Mouse (Mus musculus) myocyte (in vitro differentiated cells): Measurements from ENCODE around the gene Klrg2. TPM values are rescaled to one million over a fixed set of nuclear protein-coding genes. Genes with fewer than 3 reads are reported as not detected.
"Not testable (repeated sequence)": the region's sequence is repeated elsewhere in the genome, so short reads cannot be mapped to it uniquely, and the experiment has no call there.

Experiments
- H3K27me3 ChIP-seq: one replicate; pipeline ENCODE4 v1.6.1; 2011; ENCODE audit not compliant: control insufficient read depth, insufficient read depth, insufficient read length
- H3K36me3 ChIP-seq: one replicate; pipeline ENCODE4 v1.6.1; 2011; ENCODE audit not compliant: control insufficient read depth, insufficient read depth
- H3K4me2 ChIP-seq: one replicate; pipeline ENCODE4 v1.6.1; 2011; ENCODE audit warnings: low read depth, control low read depth
- H3K4me3 ChIP-seq: one replicate; pipeline ENCODE4 v1.5.1; 2011; ENCODE audit warnings: mild to moderate bottlenecking, control low read depth, moderate library complexity
- H3K79me2 ChIP-seq: one replicate; pipeline ENCODE4 v1.6.1; 2011; ENCODE audit not compliant: control insufficient read depth, insufficient read depth
- H3ac ChIP-seq: one replicate; pipeline ENCODE4 v1.6.1; 2011; ENCODE audit not compliant: control insufficient read depth, insufficient read length
- CEBPB ChIP-seq: IDR thresholded peaks from 2 replicates; pipeline ENCODE4 v1.6.1; 2011; ENCODE audit warnings: mild to moderate bottlenecking, moderate library complexity; ENCODE audit not compliant: poor library complexity, insufficient read depth, severe bottlenecking
- E2F4 ChIP-seq: IDR thresholded peaks from one replicate; pipeline ENCODE4 v1.6.1; 2011; ENCODE audit warnings: mild to moderate bottlenecking, control low read depth, moderate library complexity; ENCODE audit not compliant: insufficient read depth
- MAX ChIP-seq: IDR thresholded peaks from one replicate; pipeline ENCODE4 v1.6.1; 2011; ENCODE audit warnings: low read depth, mild to moderate bottlenecking, control low read depth
- MYOD1 ChIP-seq, 3 experiments: IDR thresholded peaks; one replicate each; pipeline ENCODE4 v1.6.1; 2011; ENCODE audit warnings: control low read depth in 2 of 3, low read depth in 2 of 3, mild to moderate bottlenecking in 2 of 3, moderate library complexity in 1 of 3; ENCODE audit not compliant: insufficient read length in 2 of 3, control insufficient read depth in 1 of 3
- MYOG ChIP-seq, 3 experiments: IDR thresholded peaks; one replicate each; pipeline ENCODE4 v1.6.1; 2011; ENCODE audit warnings: control low read depth in 2 of 3, low read depth in 2 of 3, mild to moderate bottlenecking in 2 of 3; ENCODE audit not compliant: insufficient read length in 2 of 3, control insufficient read depth in 1 of 3, insufficient read depth in 1 of 3
- POLR2A ChIP-seq: IDR thresholded peaks from one replicate; pipeline ENCODE4 v1.6.1; 2011; ENCODE audit warnings: low read depth, mild to moderate bottlenecking, control low read depth, moderate library complexity; ENCODE audit not compliant: insufficient read length
- POLR2AphosphoS2 ChIP-seq: IDR thresholded peaks from one replicate; pipeline ENCODE4 v1.6.1; 2011; ENCODE audit warnings: low read depth, control low read depth; ENCODE audit not compliant: insufficient read length
- REST ChIP-seq: IDR thresholded peaks from one replicate; pipeline ENCODE4 v1.6.1; 2011; ENCODE audit warnings: mild to moderate bottlenecking, control low read depth, moderate library complexity; ENCODE audit not compliant: insufficient read depth, insufficient read length
- SRF ChIP-seq: IDR thresholded peaks from one replicate; pipeline ENCODE4 v1.6.1; 2011; ENCODE audit warnings: low read depth; ENCODE audit not compliant: control insufficient read depth, insufficient read length
- TCF12 ChIP-seq: IDR thresholded peaks from one replicate; pipeline ENCODE4 v1.6.1; 2011; ENCODE audit warnings: mild to moderate bottlenecking, control low read depth; ENCODE audit not compliant: poor library complexity, insufficient read depth, severe bottlenecking
- TCF3 ChIP-seq: IDR thresholded peaks from one replicate; pipeline ENCODE4 v1.6.1; 2011; ENCODE audit warnings: low read depth, control low read depth; ENCODE audit not compliant: insufficient read length
- USF1 ChIP-seq: IDR thresholded peaks from one replicate; pipeline ENCODE4 v1.6.1; 2011; ENCODE audit warnings: low read depth, mild to moderate bottlenecking, control low read depth, moderate library complexity
- polyA plus RNA-seq: library from polyadenylated mRNA; unstranded; fragments of >200 nt; fragmentation: generic; extraction: Trizol; gene quantifications from one replicate; pipeline ENCODE4 v1.2.1, GENCODE M21; 2012; ENCODE audit warnings: missing spikeins

The Klrg2 gene
- polyA plus RNA-seq, 1 experiment, result 1.7 TPM

DNA sequence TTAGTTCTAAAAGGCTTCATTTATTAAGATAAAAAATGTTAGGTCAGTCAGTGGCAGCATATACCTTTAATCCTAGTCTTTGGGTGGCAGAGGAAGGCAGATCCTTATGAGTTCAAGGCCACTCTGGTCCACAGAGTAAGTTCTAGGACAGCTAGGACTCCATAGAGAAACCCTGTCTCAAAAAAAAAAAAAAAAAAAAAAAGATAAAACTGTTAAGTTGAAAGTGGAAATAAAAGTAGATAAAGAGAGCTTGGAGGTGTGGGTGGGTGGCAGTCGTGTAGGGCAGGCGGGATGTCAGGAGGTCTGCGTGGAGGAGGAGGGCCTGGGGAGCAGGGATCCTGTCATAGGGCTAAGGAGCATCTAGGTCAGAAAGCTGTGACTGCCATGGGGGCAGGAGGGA is 35.0 kb upstream of the Klrg2 start:
- H3K79me2 ChIP-seq, result no peaks in the 10 kb centered on the region
- no peaks in the 10 kb centered on the region for H3K36me3 ChIP-seq
- TF ChIP-seq TCF12, result no peak
- TF ChIP-seq MAX, result no peak

DNA sequence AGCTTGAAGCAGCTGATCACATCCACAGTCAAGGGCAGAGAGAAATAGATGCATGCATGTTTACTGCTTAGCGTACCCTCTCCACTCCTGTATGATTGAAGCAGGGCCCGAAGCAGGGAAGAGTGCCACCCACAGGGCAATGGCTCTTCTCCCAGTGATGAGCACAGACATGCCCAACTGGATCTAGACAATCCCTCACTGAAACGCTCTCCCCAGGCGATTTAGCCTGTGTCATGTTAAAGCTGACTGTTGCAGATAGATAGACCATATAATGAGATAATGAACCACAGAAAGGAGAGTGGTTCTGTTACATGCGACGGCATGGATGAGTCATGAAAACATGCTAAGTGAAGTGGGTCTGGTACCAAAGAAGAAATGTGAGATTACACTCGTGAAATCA is 34.2 kb upstream of the Klrg2 start:
- H3K79me2 ChIP-seq, result no peaks in the 10 kb centered on the region
- H3ac ChIP-seq, result no peak overlapping the region
- no peak overlapping the region for H3K4me2 ChIP-seq
- TF ChIP-seq MYOG (IDR thresholded peaks at IDR 0.05; ENCODE audit: control insufficient read depth in 1 of 3, insufficient read depth in 1 of 3, insufficient read length in 2 of 3, low read depth in 2 of 3) (no peak), SRF (no peak), E2F4 (no peak), MAX (no peak), REST (no peak), USF1 (no peak), MYOD1 (IDR thresholded peaks at IDR 0.05; ENCODE audit: control insufficient read depth in 1 of 3, insufficient read length in 2 of 3, low read depth in 2 of 3) (no peak), TCF12 (no peak), POLR2A (no peak), TCF3 (no peak)
- H3K4me3 ChIP-seq, result no peak overlapping the region
- no peaks in the 10 kb centered on the region for H3K36me3 ChIP-seq
- peaks cover 8% of the 10 kb centered on the region for H3K27me3 ChIP-seq

More for the DNA sequence above, 35.0 kb upstream of the Klrg2 start:
- Histone ChIP-seq H3K4me3 (no peak overlapping the region), H3K4me2 (no peak overlapping the region), H3ac (no peak overlapping the region), H3K27me3 (peaks cover 3% of the 10 kb centered on the region)

DNA sequence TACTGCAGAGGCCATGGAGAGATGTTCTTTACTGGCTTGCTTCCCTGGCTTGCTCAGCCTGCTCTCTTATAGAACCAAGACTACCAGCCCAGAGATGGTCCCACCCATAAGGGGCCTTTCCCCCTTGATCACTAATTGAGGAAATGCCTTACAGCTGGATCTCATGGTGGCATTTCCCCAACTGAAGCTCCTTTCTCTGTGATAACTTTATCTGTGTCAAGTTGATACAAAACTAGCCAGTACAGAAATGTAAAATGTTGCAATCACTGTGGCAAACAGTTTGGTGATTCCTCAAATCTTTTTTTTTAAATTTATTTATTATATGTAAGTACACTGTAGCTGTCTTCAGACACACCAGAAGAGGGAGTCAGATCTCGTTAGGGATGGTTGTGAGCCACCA is 33.4 kb upstream of the Klrg2 start:
- H3K36me3 ChIP-seq, H3K4me2 ChIP-seq, H3K79me2 ChIP-seq, H3ac ChIP-seq, H3K4me3 ChIP-seq, H3K27me3 ChIP-seq: not testable (repeated sequence)

DNA sequence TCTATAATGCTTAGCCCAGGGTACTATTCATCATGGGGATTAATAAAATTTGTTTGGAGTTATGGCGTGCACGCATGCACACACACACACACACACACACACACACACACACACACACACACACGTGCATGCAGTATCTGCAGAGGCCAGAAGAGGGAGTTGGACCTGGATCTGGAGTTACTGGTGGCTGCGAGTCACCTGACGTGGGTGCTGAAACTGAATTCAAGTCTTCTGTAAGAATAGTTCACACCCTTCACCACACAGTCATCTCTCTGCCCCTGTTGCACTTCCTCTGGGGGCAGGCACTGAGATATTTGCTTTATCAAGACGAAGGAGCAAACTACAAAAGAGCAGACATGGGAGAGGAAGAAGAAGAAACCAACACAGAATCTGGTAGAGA is 32.5 kb upstream of the Klrg2 start:
- Histone ChIP-seq H3K4me3 (no peak overlapping the region), H3K4me2 (no peak overlapping the region), H3K27me3 (peaks cover 14% of the 10 kb centered on the region), H3K36me3 (no peaks in the 10 kb centered on the region), H3ac (no peak overlapping the region), H3K79me2 (no peaks in the 10 kb centered on the region)
- TF ChIP-seq E2F4 (no peak), REST (no peak), SRF (no peak), TCF3 (no peak), TCF12 (no peak), MYOD1 (IDR thresholded peaks at IDR 0.05; ENCODE audit: control insufficient read depth in 1 of 3, insufficient read length in 2 of 3, low read depth in 2 of 3) (no peak), USF1 (no peak), POLR2AphosphoS2 (no peak), MAX (no peak), CEBPB (no peak), POLR2A (no peak), MYOG (IDR thresholded peaks at IDR 0.05; ENCODE audit: control insufficient read depth in 1 of 3, insufficient read depth in 1 of 3, insufficient read length in 2 of 3, low read depth in 2 of 3) (no peak)

DNA sequence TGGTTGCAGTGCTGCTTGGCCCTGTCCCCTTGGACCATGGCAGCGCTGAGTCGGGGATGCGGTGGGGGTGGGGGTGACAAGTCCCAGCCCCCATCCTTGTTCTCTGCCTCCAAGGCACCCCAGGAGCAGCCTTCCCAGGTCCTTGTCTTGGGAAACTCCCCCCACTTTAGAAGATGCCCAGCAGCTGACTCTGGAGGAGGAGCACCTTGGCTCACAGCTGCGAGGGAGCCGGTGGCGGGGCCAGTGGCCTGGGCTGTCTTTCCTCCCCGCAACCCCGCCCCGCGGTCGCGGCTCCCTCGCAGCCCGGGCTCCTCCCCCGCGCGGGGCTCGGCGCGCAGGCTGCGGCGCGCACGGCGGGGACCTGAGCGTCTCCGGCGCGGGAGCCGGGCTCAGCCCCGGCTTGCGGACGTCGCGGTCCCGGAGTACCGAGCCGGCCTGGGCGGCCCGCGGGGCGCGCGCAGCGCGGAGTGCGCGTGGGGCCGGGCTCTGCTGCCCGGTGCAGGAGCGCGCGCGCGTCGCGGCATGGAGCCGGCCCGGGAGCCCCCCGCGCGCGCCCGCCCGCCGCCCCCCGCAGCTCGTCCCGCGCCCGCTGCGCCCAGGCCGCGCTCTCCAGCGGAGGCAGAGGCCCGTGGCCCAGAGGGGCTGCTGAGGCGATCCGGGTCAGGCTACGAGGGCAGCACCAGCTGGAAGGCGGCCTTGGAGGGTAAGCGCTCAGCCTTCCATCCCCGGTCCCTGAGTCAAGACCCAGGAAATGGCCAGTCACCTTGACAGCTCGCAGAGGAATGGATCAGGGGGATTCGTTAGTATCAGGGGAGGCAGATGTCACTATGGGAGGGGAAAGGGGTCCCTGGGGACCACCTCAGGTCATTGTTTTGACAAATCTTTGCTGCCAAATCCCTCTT is 25.9 kb upstream of the Klrg2 start, which contains the start of gene Clec2l:
Clec2l (plus strand) TSS at position 356 of the 902 bp plus-strand sequence.
- TF ChIP-seq TCF12 (no peak), MYOD1 (IDR thresholded peaks at IDR 0.05; ENCODE audit: control insufficient read depth in 1 of 3, insufficient read length in 2 of 3, low read depth in 2 of 3) (no peak), CEBPB (no peak), E2F4 (no peak)
- no peak within 1 kb of the TSS for H3ac ChIP-seq
- H3K27me3 ChIP-seq, result peaks cover 63% of the 10 kb centered on the region
- peak within 1 kb of the TSS; percentile 7 for H3K4me2 ChIP-seq
- H3K4me3 ChIP-seq, result no peak within 1 kb of the TSS
- no peaks in the 10 kb centered on the region for H3K36me3 ChIP-seq
- H3K79me2 ChIP-seq, result no peaks in the 10 kb centered on the region

DNA sequence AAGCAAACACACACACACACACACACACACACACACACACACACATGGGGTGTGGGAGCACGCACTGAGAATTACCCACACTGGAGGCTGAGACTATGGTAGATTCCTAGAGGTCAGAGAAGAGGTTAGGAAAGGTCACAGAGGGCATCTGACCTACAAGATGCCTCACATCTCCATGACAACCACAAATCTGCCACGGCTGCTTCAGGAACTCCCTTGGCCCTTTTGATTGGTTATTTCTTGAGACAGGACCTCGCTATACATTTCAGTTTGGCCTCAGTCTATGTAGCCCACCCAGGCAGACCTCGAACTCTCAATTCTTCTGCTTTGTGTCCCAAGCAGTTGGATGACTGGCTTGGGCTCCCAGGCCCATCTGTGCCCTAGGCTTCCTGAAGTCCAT is 24.6 kb upstream of the Klrg2 start:
- Histone ChIP-seq H3K27me3 (peaks cover 61% of the 10 kb centered on the region), H3K79me2 (no peaks in the 10 kb centered on the region), H3K36me3 (no peaks in the 10 kb centered on the region), H3ac (no peak overlapping the region), H3K4me3 (no peak overlapping the region), H3K4me2 (no peak overlapping the region)
- TF ChIP-seq MYOD1 (IDR thresholded peaks at IDR 0.05; ENCODE audit: control insufficient read depth in 1 of 3, insufficient read length in 2 of 3, low read depth in 2 of 3) (no peak), POLR2A (no peak), POLR2AphosphoS2 (no peak), MAX (no peak), CEBPB (no peak), TCF12 (no peak), TCF3 (no peak), SRF (no peak), REST (no peak), MYOG (IDR thresholded peaks at IDR 0.05; ENCODE audit: control insufficient read depth in 1 of 3, insufficient read depth in 1 of 3, insufficient read length in 2 of 3, low read depth in 2 of 3) (no peak), USF1 (no peak), E2F4 (no peak)
